Mouse (Mus musculus) kidney, embryonic 14.5 days (tissue): ENCODE data around the gene Gm43064. TPM values are rescaled to one million over a fixed set of nuclear protein-coding genes. Genes with fewer than 3 reads are reported as not detected.
"Not testable (repeated sequence)": the region's sequence is repeated elsewhere in the genome, so short reads cannot be mapped to it uniquely, and the experiment has no call there.

Experiments used
- ATAC-seq: fragments of 200-750 bp; cut with Nextera tagmentation; 2 replicates; pipeline ENCODE4 v1.8.0; 2017; ENCODE audit warnings: moderate number of reproducible peaks, mild to moderate bottlenecking, moderate TSS enrichment, moderate library complexity; ENCODE audit not compliant: low FRiP score, low TSS enrichment
- H3K27ac ChIP-seq: fragments of 300-500 bp; sonication (generic); 2 replicates; pipeline ENCODE4 v1.5.1; 2014; ENCODE audit warnings: low read depth, mild to moderate bottlenecking, low read length, moderate library complexity, mixed read lengths
- H3K27me3 ChIP-seq: fragments of 300-500 bp; sonication (generic); 2 replicates; pipeline ENCODE4 v1.6.1; 2014; ENCODE audit warnings: mild to moderate bottlenecking, low read length; ENCODE audit not compliant: control insufficient read depth, insufficient read depth
- H3K36me3 ChIP-seq: fragments of 300-500 bp; sonication (generic); 2 replicates; pipeline ENCODE4 v1.6.1; 2014; ENCODE audit warnings: low read length, mixed read lengths; ENCODE audit not compliant: control insufficient read depth, insufficient read depth
- H3K4me1 ChIP-seq: fragments of 300-500 bp; sonication (generic); 2 replicates; pipeline ENCODE4 v1.6.1; 2014; ENCODE audit warnings: low read length, mixed read lengths; ENCODE audit not compliant: control insufficient read depth, insufficient read depth
- H3K4me2 ChIP-seq: fragments of 300-500 bp; sonication (generic); replicated peaks from 2 replicates; pipeline ENCODE4 v1.6.1; 2014; ENCODE audit warnings: low read depth, mild to moderate bottlenecking, low read length
- H3K4me3 ChIP-seq: fragments of 300-500 bp; sonication (generic); 2 replicates; pipeline ENCODE4 v1.5.1; 2014; ENCODE audit warnings: mild to moderate bottlenecking, low read length
- H3K9ac ChIP-seq: fragments of 300-500 bp; sonication (generic); 2 replicates; pipeline ENCODE4 v1.6.1; 2014; ENCODE audit warnings: low read depth, mild to moderate bottlenecking, low read length, moderate library complexity
- H3K9me3 ChIP-seq: fragments of 300-500 bp; sonication (generic); 2 replicates; pipeline ENCODE4 v1.6.1; 2016; ENCODE audit warnings: low read length; ENCODE audit not compliant: control insufficient read depth
- WGBS: fragments of 180-500 bp; shearing (Covaris S2); extraction: QIAGEN DNeasy Blood & Tissue Kit; methylation state at CpG from one replicate; pipeline ENCODE4 v1.1.7; 2014; 5-methylcytosine and 5-hydroxymethylcytosine counted together
- polyA plus RNA-seq: library from polyadenylated mRNA; unstranded; fragments of >200 nt; fragmentation: Nextera tagmentation; extraction: Ambion mirVana; gene quantifications from 2 replicates; pipeline ENCODE4 v1.2.1, GENCODE M21; 2014

Gene Gm43064
- polyA plus RNA-seq, 1 experiment from 2014 or later = 0.12 TPM

DNA sequence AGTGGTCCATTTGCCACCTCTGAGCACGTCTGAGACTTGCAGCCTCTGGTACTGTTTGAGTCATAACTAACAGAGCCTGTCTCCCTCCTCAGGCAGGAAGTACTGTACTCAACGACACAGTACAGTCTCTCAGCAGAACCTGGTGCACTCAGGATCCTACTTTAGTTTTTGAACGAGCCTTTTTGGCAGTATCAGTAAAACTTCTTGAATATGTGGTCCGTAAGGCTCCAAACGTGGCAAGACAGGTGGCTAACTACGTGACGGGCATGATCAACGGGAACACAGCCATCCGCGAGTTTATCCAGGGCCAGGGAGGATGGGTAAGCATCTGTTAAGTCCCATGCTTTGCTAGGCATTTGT lies 26.6 kb downstream of the Gm43064 start:
- 84% methylated on average over 10 of the region's 10 CpGs for WGBS
- Histone ChIP-seq H3K9me3 (no peaks in the 10 kb centered on the region), H3K4me2 (no peak overlapping the region), H3K4me1 (no peaks in the 10 kb centered on the region), H3K4me3 (no peak overlapping the region), H3K27ac (no peak overlapping the region), H3K9ac (no peak overlapping the region), H3K27me3 (no peaks in the 10 kb centered on the region), H3K36me3 (no peaks in the 10 kb centered on the region)
- ATAC-seq = no peak

DNA sequence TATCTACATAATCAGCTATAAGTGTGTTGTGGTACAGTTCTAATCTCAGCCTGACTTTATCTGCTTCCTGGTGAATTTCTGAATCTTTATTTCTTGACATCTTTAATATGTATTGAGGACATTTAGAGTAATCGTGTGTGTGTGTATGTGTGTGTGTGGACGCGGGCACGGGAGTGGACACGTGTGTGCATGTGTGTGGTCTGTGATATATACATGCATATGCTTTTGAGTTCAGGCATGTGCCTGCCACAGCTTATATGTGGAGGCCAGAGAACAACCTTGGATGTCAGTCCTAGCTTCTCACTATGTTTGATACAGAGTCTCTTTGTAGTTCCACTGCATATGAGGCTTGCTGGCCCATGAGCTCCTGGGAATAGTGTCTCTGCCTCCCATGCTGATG lies 27.1 kb downstream of the Gm43064 start:
- H3K36me3 ChIP-seq = no peaks in the 10 kb centered on the region
- H3K4me3 ChIP-seq = no peak overlapping the region
- no peak overlapping the region for H3K27ac ChIP-seq
- no peaks in the 10 kb centered on the region for H3K9me3 ChIP-seq
- 97% methylated on average over 5 of the region's 5 CpGs for WGBS
- no peak overlapping the region for H3K9ac ChIP-seq
- no peaks in the 10 kb centered on the region for H3K27me3 ChIP-seq
- no peak overlapping the region for H3K4me2 ChIP-seq
- no peaks in the 10 kb centered on the region for H3K4me1 ChIP-seq
- no peak for ATAC-seq

DNA sequence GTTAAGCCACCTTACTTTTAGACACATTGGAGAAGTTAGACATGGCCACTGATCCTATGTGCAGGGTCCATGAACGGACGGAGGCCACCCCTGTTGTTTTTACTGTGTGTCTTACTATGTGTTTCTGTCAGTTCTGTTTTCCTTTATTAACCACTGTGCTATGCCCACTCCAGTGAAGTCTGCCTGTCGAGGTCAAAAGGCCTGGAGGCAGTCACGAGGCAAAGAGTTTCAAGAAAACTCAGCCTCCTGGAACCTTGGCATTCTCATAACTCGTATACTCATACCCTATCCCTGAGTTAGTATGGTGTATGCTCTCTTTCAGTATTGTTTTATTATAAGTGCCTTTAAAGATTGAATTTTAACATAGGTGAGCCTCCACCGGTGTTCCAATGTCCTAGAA lies 30.3 kb downstream of the Gm43064 start:
- Histone ChIP-seq H3K27ac (no peak overlapping the region), H3K4me1 (no peaks in the 10 kb centered on the region), H3K9me3 (peaks cover 2% of the 10 kb centered on the region), H3K36me3 (no peaks in the 10 kb centered on the region), H3K27me3 (no peaks in the 10 kb centered on the region), H3K9ac (no peak overlapping the region), H3K4me3 (no peak overlapping the region), H3K4me2 (no peak overlapping the region)
- 94% methylated on average over 6 of the region's 6 CpGs for WGBS
- ATAC-seq = no peak

DNA sequence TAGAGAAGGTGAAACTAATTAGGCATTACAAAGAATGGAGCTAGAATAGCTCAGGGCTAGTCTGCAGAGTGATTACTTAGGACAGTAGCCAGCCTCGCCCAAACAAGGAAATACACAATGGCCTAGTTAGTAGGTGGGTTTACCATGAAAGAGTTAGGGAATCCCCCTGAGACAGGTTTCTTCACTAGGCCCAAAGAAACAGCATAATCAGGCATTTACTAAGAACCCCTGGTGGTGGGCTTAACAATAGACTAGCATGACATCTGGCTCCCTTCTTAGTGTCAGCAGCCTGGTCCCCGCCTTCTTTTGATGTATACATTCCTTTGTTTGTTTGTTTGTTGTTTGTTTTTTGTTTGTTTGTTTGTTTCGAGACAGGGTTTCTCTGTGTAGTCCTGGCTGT lies 30.8 kb downstream of the Gm43064 start:
- H3K4me2 ChIP-seq, H3K27me3 ChIP-seq, H3K4me1 ChIP-seq, H3K9ac ChIP-seq, H3K36me3 ChIP-seq, H3K9me3 ChIP-seq, ATAC-seq, H3K27ac ChIP-seq, H3K4me3 ChIP-seq: not testable (repeated sequence)
- 92% methylated on average over 3 of the region's 3 CpGs for WGBS

DNA sequence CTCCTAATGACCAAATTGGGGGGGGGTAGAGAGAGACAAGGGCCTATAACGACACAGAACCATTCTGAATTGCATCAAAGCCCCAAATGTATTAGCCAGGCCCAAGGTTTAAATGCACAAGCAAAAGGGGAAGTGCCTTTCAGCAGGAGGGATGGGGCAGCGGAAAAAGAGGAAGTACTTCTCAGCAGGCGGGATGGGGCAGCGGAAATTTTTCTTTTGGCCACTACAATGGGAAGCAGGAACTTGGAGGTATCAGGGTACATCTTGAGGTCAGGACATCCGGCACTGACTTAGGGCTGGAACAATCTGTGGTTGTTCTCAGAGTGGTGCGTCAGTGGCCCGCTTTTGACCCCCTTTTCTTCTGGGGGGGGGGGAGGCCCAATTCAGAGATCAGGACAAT lies 31.6 kb downstream of the Gm43064 start:
- not testable (repeated sequence) for H3K4me3 ChIP-seq, H3K9ac ChIP-seq, H3K9me3 ChIP-seq, H3K36me3 ChIP-seq, H3K27me3 ChIP-seq, ATAC-seq, H3K4me2 ChIP-seq, H3K27ac ChIP-seq, H3K4me1 ChIP-seq
- WGBS = 96% methylated on average over 7 of the region's 7 CpGs

DNA sequence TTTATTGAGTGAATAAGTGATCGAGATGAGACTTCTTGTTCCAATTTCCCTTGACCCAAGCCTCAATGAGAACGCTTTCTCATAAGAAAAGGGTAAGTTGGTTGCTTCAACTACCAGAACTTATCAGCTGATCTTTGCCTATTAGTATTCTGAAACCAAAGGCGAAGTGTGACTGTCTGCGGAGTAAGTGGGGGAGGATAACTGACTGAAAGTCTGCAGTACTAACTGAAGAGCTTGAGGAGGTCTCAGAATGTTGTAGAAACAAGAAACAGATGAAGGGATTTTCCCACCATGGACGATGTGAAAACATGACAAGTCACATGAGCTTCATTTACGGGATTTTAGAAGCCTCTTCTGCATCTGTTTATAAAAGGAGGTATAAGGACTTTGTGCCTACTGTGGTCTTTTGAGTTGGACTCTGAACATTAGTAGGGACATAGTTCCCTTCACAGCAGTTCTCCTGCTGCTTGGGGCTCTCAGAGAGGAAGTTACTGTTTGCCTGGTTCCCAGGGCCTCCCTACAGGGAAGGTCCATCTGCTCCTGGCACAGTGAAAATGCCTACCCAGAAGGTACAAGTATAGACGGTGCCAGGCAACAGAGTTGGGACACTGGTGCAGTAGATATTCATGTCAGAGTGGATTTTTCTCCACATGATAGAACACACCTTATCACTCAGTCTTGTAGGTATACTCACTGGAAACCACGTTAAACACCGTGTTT lies 41.4 kb downstream of the Gm43064 start:
- WGBS = 82% methylated on average over 9 of the region's 9 CpGs
- Histone ChIP-seq H3K4me1 (no peaks in the 10 kb centered on the region), H3K9me3 (no peaks in the 10 kb centered on the region), H3K4me2 (no peak overlapping the region), H3K27ac (no peak overlapping the region), H3K4me3 (no peak overlapping the region), H3K27me3 (no peaks in the 10 kb centered on the region), H3K9ac (no peak overlapping the region), H3K36me3 (no peaks in the 10 kb centered on the region)
- no peak for ATAC-seq

DNA sequence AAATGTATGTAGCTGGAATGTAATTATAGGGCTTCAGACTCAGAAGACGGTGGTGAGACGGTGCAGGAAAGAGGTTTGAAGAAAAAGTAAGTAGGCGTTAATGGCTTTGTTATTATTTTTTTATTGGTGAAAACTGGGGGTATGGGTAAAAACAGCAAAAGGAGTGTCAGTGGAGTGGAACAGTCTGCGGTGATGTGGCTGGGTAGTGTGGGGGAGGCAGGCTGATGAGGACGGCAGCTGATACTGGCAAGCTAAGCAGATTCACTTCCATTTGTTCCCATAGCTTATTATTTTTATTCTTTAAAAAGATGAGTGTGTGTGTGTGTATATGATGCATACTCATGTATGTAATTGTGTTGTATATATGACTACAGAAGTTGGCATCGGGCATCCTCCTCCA lies 42.1 kb downstream of the Gm43064 start:
- Histone ChIP-seq H3K36me3 (no peaks in the 10 kb centered on the region), H3K27me3 (no peaks in the 10 kb centered on the region), H3K4me1 (no peaks in the 10 kb centered on the region), H3K9me3 (no peaks in the 10 kb centered on the region), H3K27ac (no peak overlapping the region), H3K4me2 (no peak overlapping the region), H3K4me3 (no peak overlapping the region), H3K9ac (no peak overlapping the region)
- WGBS = 73% methylated on average over 6 of the region's 6 CpGs
- ATAC-seq = no peak

DNA sequence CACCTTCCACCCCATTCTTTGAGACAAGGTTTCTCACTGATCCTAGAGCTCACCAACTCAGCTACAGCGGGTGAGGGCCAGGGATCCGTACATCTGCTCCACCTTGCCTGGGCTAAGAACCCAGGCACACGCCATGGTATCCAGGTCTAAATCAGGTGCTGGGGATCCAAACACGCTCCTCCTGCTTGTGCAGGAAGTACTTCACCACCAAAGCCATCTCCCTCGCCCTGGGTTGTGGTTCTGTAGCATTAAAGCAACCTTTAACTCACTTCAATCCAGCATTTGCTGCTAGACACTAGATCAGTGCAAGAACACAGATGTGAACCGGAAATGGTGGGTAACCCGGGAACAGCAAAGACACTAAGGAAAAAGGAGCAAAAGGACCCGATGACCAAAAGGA lies 42.5 kb downstream of the Gm43064 start:
- Histone ChIP-seq H3K27ac (no peak overlapping the region), H3K4me3 (no peak overlapping the region), H3K9me3 (no peaks in the 10 kb centered on the region), H3K27me3 (no peaks in the 10 kb centered on the region), H3K4me1 (no peaks in the 10 kb centered on the region), H3K9ac (no peak overlapping the region), H3K4me2 (no peak overlapping the region), H3K36me3 (no peaks in the 10 kb centered on the region)
- WGBS = 89% methylated on average over 8 of the region's 8 CpGs
- no peak for ATAC-seq

DNA sequence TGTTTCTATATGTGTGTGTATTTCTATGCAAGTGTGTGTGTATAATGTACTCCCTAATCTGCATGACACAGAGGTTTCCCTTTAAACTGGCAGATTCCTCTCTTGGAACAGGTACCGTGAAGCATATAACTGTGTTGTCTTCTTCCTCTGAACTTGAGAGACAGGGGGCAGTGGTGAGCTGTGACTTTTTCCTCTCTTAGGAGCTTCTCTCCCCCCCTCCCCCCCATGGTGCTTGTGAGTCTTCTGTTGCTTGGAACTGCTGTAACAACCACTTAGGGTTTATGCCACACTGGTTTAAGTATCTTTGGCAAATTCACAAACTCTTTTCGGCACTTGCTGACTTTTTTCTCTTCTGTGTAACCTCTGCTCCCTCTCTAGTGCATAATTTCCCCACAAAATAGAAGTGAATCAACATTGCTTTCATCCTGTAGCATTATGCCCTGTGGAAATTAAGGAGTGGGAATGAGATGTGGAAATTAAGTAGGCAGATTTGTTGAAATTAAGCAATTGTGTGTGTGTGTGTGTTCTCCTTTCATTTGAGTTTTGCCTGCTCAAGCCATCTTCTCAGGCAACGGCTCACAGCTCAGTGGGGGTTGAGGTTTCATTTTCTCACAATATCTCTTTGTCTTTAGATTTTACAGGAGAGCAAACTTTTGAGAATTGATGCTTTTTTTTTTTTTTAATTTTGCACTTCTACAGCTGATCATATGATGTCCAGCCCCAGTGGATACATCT lies 43.4 kb downstream of the Gm43064 start:
- WGBS = 66% methylated on average over 3 of the region's 3 CpGs
- Histone ChIP-seq H3K4me1 (no peaks in the 10 kb centered on the region), H3K27me3 (no peaks in the 10 kb centered on the region), H3K27ac (no peak overlapping the region), H3K36me3 (no peaks in the 10 kb centered on the region), H3K9me3 (no peaks in the 10 kb centered on the region), H3K9ac (no peak overlapping the region), H3K4me2 (no peak overlapping the region), H3K4me3 (no peak overlapping the region)
- no peak for ATAC-seq
